Mouse (Mus musculus) C2C12 (cell line): ENCODE measurements around the gene Znrf3.

Experiments
- CTCF ChIP-seq: IDR thresholded peaks from one replicate; pipeline ENCODE4 v1.5.1; 2011; ENCODE audit not compliant: control insufficient read depth, insufficient read depth, insufficient read length
- MAX ChIP-seq: IDR thresholded peaks from one replicate; pipeline ENCODE4 v1.6.1; 2011; ENCODE audit warnings: mild to moderate bottlenecking, control low read depth
- MYOD1 ChIP-seq: IDR thresholded peaks from one replicate; pipeline ENCODE4 v1.6.1; 2011; ENCODE audit warnings: low read depth; ENCODE audit not compliant: control insufficient read depth, insufficient read length
- MYOG ChIP-seq: IDR thresholded peaks from one replicate; pipeline ENCODE4 v1.6.1; 2011; ENCODE audit not compliant: control insufficient read depth, insufficient read length; ENCODE audit errors: extremely low read depth
- USF1 ChIP-seq: IDR thresholded peaks from one replicate; pipeline ENCODE4 v1.6.1; 2011; ENCODE audit warnings: low read depth, mild to moderate bottlenecking, control low read depth, moderate library complexity

DNA sequence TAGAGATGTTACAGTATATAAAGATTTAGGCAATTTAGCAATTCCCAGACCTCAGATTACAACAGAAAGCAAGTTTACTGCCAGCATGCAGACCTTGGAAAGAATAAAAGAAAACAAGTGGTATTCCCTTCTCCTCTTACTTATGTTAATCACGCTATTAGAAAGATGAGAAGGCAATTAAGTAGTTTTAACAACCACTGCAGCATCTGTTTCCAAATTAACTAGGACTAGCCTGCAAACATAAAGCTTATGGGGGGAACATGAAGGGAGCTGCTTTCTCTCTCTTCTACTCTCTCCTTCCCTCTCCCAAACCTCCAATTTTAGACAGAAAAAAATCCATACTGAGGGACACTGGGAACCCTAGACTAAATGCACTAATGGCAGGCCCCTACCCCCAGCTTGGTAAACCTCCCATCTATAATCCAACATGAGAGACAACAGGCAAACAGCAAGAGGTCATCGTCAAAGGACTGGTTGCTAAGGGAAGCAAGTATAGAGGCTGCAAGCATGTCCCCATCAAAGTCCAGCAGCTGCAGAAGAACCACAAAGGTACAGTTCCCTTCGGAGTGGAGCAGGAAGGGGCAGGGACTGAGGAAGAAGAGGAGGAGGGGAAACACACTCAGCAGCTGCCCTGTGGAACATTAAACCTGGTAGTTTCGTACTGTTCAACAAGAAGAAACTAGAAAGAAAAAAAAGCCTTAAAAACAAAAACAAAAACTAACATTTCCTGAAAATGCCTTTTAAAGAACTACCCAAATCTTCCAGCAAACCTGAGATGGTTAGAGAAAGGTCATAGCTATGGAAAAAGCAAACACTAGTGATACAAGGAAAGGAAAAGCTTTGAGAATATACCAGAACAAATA, 53.4 kb downstream of the Znrf3 start:
- no peak for TF ChIP-seq CTCF
- TF ChIP-seq MYOD1, result no peak
- TF ChIP-seq MAX, result no peak
- TF ChIP-seq USF1, result no peak
- no peak for TF ChIP-seq MYOG
